Mouse (Mus musculus): ENCODE measurements at regions not wholly inside any gene's neighbourhood (a gene's known extent, or its start where the extent isn't known, plus 50 kb on each side); places are given as distances from the start of the nearest gene placed in this dataset.

GRCm38 (mm10) chr2:6263565-6263964 is 50.7 kb upstream of the Echdc3 start:
- no peak for DNase-seq

- DNase-seq: no peak
These were observed 51.4 kb upstream of the Echdc3 start for GRCm38 (mm10) chr2:6264085-6264783.

GRCm38 (mm10) chr2:6265117-6265516 is 52.3 kb upstream of the Echdc3 start:
- DNase-seq: no peak

GRCm38 (mm10) chr2:6267066-6267465 is 54.2 kb upstream of the Echdc3 start:
- DNase-seq: no peak

- DNase-seq: peak; percentile 80
These were observed 54.7 kb upstream of the Echdc3 start for GRCm38 (mm10) chr2:6267537-6267936.

GRCm38 (mm10) chr2:6272514-6272913 is 50.0 kb upstream of the Usp6nl start:
- peak; percentile 32 for DNase-seq
